Mouse (Mus musculus) cortical plate, adult 2 months (tissue): ENCODE measurements around the gene Svep1.

Experiments
- CTCF ChIP-seq: fragments of 200-500 bp; IDR thresholded peaks from 2 replicates; pipeline ENCODE4 v1.5.1; 2011; ENCODE audit warnings: mild to moderate bottlenecking, control low read depth, low read length; ENCODE audit not compliant: insufficient read depth; ENCODE audit errors: extremely low read depth
- POLR2A ChIP-seq: fragments of 200-500 bp; IDR thresholded peaks from 2 replicates; pipeline ENCODE4 v1.6.1; 2011; ENCODE audit warnings: mild to moderate bottlenecking, low read length, control low read depth; ENCODE audit not compliant: insufficient read depth; ENCODE audit errors: extremely low read depth

DNA sequence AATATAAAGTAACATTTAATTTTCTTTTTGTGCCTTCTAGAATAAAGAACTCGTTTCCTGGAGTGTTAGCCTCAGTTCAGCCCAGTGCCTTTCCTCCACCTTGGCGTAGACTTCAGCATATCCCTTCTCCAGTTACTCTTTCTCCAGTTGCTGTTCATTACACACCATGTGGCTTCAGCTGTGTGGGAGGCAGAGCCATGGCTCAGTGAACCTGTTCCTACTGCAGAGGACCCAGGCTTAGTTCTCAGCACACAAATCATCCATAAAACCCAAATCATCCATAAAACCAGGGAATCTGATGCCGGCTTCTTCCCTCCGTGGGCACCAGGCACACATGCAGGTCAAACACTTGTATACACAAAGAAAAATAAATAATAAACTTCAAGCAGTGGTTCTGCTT, 22.8 kb downstream of the Svep1 start:
- TF ChIP-seq POLR2A (no peak), CTCF (no peak)
